Mouse (Mus musculus): ENCODE results near the gene Olfr984.

Olfr984 gene

GRCm38 (mm10) chr9:40114106-40114505 is at the start of gene Olfr984:
Olfr984 (minus strand) TSS chr9:40114206.
- no peak for DNase-seq (ENCODE audit: low read depth in 1 of 2, low spot score in 2 of 2)

GRCm38 (mm10) chr9:40155118-40155644 is 41.2 kb upstream of the Olfr984 start:
- no peak for DNase-seq (ENCODE audit: low read depth in 1 of 2, low spot score in 2 of 2)

GRCm38 (mm10) chr9:40141544-40141943 is 27.5 kb upstream of the Olfr984 start:
- no peak for DNase-seq (ENCODE audit: low read depth in 1 of 2, low spot score in 2 of 2)

GRCm38 (mm10) chr9:40139484-40139883 is 25.5 kb upstream of the Olfr984 start:
- DNase-seq (ENCODE audit: low read depth in 1 of 2, low spot score in 2 of 2) = no peak

- DNase-seq (ENCODE audit: low read depth in 1 of 2, low spot score in 2 of 2) = no peak
Measured at GRCm38 (mm10) chr9:40136987-40137688, 23.1 kb upstream of the Olfr984 start.

GRCm38 (mm10) chr9:40130556-40130955 is 16.6 kb upstream of the Olfr984 start:
- DNase-seq (ENCODE audit: low read depth in 1 of 2, low spot score in 2 of 2) = no peak

- DNase-seq (ENCODE audit: low read depth in 1 of 2, low spot score in 2 of 2) = no peak
Measured at GRCm38 (mm10) chr9:40130084-40130483, 16.1 kb upstream of the Olfr984 start, which contains the start of gene Olfr985. Olfr985 (minus strand) TSS chr9:40130184.

- DNase-seq (ENCODE audit: low read depth in 1 of 2, low spot score in 2 of 2) = no peak
Measured at GRCm38 (mm10) chr9:40117287-40117659, 3.3 kb upstream of the Olfr984 start.

GRCm38 (mm10) chr9:40116645-40117286 is 2.8 kb upstream of the Olfr984 start:
- peak; percentile 7 to 19 for DNase-seq (ENCODE audit: low read depth in 1 of 2, low spot score in 2 of 2)

- DNase-seq (ENCODE audit: low read depth in 1 of 2, low spot score in 2 of 2) = no peak
Measured at GRCm38 (mm10) chr9:40094769-40095168, 19.2 kb downstream of the Olfr984 start.

- DNase-seq (ENCODE audit: low read depth in 1 of 2, low spot score in 2 of 2) = no peak
Measured at GRCm38 (mm10) chr9:40093495-40093894, 20.5 kb downstream of the Olfr984 start, which contains the start of gene Olfr983. Olfr983 (minus strand) TSS chr9:40093595.

GRCm38 (mm10) chr9:40073529-40073928 is 40.5 kb downstream of the Olfr984 start, which contains the start of gene Olfr982:
Olfr982 (plus strand) TSS chr9:40073829.
- no peak for DNase-seq (ENCODE audit: low read depth in 1 of 2, low spot score in 2 of 2)

- no peak for DNase-seq (ENCODE audit: low read depth in 1 of 2, low spot score in 2 of 2)
Measured at GRCm38 (mm10) chr9:40050138-40050537, 63.9 kb downstream of the Olfr984 start.
